Mouse (Mus musculus): Measurements from ENCODE around the gene Coasy. TPM values are rescaled to one million over a fixed set of nuclear protein-coding genes. Genes with fewer than 3 reads are reported as not detected.

Gene Coasy
- polyA plus RNA-seq, 1 experiment from 2014 or later = 18.9 TPM

DNA sequence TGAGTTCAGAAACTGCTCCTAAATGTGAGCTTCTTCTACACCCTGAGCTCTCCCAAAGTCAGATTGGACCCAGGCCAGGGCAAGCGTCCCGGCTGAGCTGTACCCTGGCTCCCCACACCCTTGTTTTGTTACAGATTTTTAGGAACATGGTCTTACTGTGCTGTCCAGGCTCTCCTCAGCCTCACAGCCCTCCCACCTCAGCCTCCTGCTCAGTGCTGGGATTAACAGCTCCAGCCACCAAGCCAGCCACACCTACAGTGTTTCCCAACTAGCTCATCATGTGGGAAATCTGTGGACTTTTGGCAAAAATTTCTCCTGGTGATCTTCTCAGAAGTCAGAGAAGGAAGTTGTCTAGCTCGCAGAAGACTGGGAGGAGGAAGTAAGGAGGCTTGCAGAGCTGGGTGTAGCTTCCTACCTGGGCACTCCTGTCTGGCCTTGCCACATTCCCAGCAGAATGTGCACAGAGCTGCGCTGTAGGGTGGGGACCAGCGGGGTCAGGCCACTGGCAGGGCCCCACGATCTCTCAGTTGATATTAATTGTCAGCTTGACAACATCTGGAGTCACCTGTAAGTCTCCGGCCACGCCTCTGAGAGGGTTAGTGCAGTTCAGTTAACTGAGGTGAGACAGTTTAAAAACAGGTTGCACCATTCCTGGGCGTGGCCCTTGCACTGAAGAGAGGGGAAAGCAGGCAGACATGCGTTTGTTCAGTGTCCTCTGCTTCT lies 29.5 kb upstream of the Coasy start:
- peaks cover 41% of the 10 kb centered on the region for H3K4me1 ChIP-seq (replicated peaks)
- H3K9me3 ChIP-seq (replicated peaks) = no peaks in the 10 kb centered on the region
- WGBS (ENCODE audit: insufficient replicate concordance) = 72% methylated on average over 10 of the region's 10 CpGs
- no peak overlapping the region for H3K4me2 ChIP-seq
- H3K9ac ChIP-seq = no peak overlapping the region
- H3K27ac ChIP-seq (replicated peaks) = peak overlapping the region; percentile 42; the same call in 1 of the 2 replicates
- no peak for ATAC-seq (ENCODE audit: insufficient read depth)
- no peak overlapping the region for H3K4me3 ChIP-seq (replicated peaks)
- no peaks in the 10 kb centered on the region for H3K27me3 ChIP-seq
- peaks cover 100% of the 10 kb centered on the region for H3K36me3 ChIP-seq (replicated peaks)

- Histone ChIP-seq H3K4me1 (replicated peaks) (peaks cover 48% of the 10 kb centered on the region), H3K9ac (no peak overlapping the region), H3K27ac (replicated peaks) (no peak overlapping the region), H3K4me3 (replicated peaks) (no peak overlapping the region), H3K36me3 (replicated peaks) (peaks cover 100% of the 10 kb centered on the region), H3K9me3 (replicated peaks) (no peaks in the 10 kb centered on the region), H3K27me3 (no peaks in the 10 kb centered on the region), H3K4me2 (no peak overlapping the region)
- ATAC-seq (ENCODE audit: insufficient read depth) = no peak
- WGBS (ENCODE audit: insufficient replicate concordance) = 97% methylated on average over 1 of the region's 1 CpGs
Measured at GRCm38 (mm10) chr11:101053974-101054373, 28.4 kb upstream of the Coasy start.

DNA sequence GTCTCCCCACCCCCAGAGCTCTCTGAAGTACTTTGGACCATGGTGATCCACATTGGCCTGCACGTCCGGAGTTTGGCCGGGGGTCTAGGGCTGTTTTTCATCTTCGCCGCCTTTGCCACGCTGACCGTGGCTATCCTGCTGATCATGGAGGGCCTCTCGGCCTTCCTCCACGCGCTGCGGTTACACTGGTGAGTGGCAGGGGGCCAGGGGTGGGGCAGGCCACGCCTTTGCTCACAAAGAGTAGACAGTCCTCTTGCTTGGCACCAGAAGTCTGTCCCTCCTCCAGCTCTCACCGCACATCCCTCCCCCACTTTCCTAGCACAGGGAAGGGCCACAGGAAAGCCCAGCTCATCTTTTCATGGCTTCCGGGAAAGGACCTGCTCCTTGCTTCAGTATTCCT lies 26.9 kb upstream of the Coasy start:
- H3K4me3 ChIP-seq (replicated peaks) = no peak overlapping the region
- no peak overlapping the region for H3K27ac ChIP-seq (replicated peaks)
- no peak overlapping the region for H3K9ac ChIP-seq
- H3K9me3 ChIP-seq (replicated peaks) = no peaks in the 10 kb centered on the region
- no peaks in the 10 kb centered on the region for H3K27me3 ChIP-seq
- H3K4me2 ChIP-seq = no peak overlapping the region
- peaks cover 55% of the 10 kb centered on the region for H3K4me1 ChIP-seq (replicated peaks)
- no peak for ATAC-seq (ENCODE audit: insufficient read depth)
- 73% methylated on average over 14 of the region's 14 CpGs for WGBS (ENCODE audit: insufficient replicate concordance)
- H3K36me3 ChIP-seq (replicated peaks) = peaks cover 100% of the 10 kb centered on the region

GRCm38 (mm10) chr11:101056885-101057284 lies 25.5 kb upstream of the Coasy start:
- H3K27me3 ChIP-seq = no peaks in the 10 kb centered on the region
- H3K9me3 ChIP-seq (replicated peaks) = no peaks in the 10 kb centered on the region
- peaks cover 64% of the 10 kb centered on the region for H3K4me1 ChIP-seq (replicated peaks)
- H3K9ac ChIP-seq = no peak overlapping the region; the same call in 1 of the 2 replicates
- H3K27ac ChIP-seq (replicated peaks) = peak overlapping the region; percentile 39
- ATAC-seq (ENCODE audit: insufficient read depth) = no peak
- H3K4me2 ChIP-seq = no peak overlapping the region
- H3K36me3 ChIP-seq (replicated peaks) = peaks cover 99% of the 10 kb centered on the region
- no peak overlapping the region for H3K4me3 ChIP-seq (replicated peaks)
- 73% methylated on average over 8 of the region's 8 CpGs for WGBS (ENCODE audit: insufficient replicate concordance)

DNA sequence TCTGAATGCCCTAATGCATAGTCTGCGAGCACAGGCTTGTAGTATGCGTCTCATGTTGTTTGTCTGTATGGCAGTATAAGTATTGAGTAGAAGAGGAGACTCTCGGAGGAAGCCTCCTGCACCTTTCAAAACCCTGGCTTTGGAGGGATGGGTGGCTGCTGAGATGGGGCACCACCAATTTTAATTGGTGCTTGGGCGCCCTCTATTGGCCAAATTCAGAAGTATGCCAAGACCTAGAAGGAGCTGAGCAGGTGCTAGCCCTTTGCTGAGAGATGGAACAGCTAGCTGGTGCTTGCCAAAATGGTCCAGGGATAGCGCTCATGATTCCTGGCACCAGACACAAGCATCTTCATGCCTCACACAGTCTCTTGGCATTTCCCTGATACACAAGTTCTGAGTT lies 24.5 kb upstream of the Coasy start:
- peaks cover 99% of the 10 kb centered on the region for H3K36me3 ChIP-seq (replicated peaks)
- WGBS (ENCODE audit: insufficient replicate concordance) = 24% methylated on average over 5 of the region's 5 CpGs

DNA sequence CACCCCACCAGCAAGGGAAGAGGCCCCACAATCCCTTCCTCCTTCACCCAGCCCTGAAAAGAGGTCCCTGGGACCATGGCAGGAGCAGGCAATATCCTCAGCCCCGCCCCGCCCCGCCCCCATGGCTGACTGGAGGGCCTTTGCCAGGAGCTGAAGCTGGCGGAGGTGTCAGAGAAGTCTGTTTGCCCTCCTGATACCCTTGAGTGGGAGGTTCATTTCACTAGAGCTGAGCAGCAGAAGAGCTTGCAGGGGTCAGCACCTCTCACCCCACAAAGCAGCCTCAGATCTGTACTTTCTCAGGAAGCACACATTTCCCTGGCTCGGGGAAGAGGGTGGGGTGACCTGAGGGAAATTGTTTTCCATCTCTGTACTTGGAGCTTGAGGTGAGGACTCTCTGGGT lies 23.6 kb upstream of the Coasy start:
- Histone ChIP-seq H3K27me3 (no peaks in the 10 kb centered on the region), H3K9me3 (replicated peaks) (no peaks in the 10 kb centered on the region), H3K4me3 (replicated peaks) (no peak overlapping the region), H3K4me1 (replicated peaks) (peaks cover 74% of the 10 kb centered on the region), H3K9ac (no peak overlapping the region), H3K27ac (replicated peaks) (no peak overlapping the region), H3K36me3 (replicated peaks) (peaks cover 95% of the 10 kb centered on the region), H3K4me2 (no peak overlapping the region)
- ATAC-seq (ENCODE audit: insufficient read depth) = no peak
- 54% methylated on average over 5 of the region's 5 CpGs for WGBS (ENCODE audit: insufficient replicate concordance)

More for the DNA sequence above, 24.5 kb upstream of the Coasy start:
- ATAC-seq (ENCODE audit: insufficient read depth) = 0 out of 2 replicates have a peak, but pooled peaks have one; percentile 19
- H3K4me1 ChIP-seq (replicated peaks) = peaks cover 73% of the 10 kb centered on the region
- H3K9ac ChIP-seq = no peak overlapping the region
- H3K9me3 ChIP-seq (replicated peaks) = no peaks in the 10 kb centered on the region
- no peak overlapping the region for H3K27ac ChIP-seq (replicated peaks)
- H3K4me2 ChIP-seq = no peak overlapping the region
- no peaks in the 10 kb centered on the region for H3K27me3 ChIP-seq
- no peak overlapping the region for H3K4me3 ChIP-seq (replicated peaks)

GRCm38 (mm10) chr11:101059473-101059872 lies 22.9 kb upstream of the Coasy start:
- H3K36me3 ChIP-seq (replicated peaks) = peaks cover 94% of the 10 kb centered on the region
- H3K4me2 ChIP-seq = no peak overlapping the region
- peaks cover 78% of the 10 kb centered on the region for H3K4me1 ChIP-seq (replicated peaks)
- no peak overlapping the region for H3K4me3 ChIP-seq (replicated peaks)
- ATAC-seq (ENCODE audit: insufficient read depth) = no peak
- H3K9me3 ChIP-seq (replicated peaks) = no peaks in the 10 kb centered on the region
- peak overlapping the region; percentile 38 for H3K27ac ChIP-seq (replicated peaks)
- no peaks in the 10 kb centered on the region for H3K27me3 ChIP-seq
- H3K9ac ChIP-seq = no peak overlapping the region
- 86% methylated on average over 10 of the region's 10 CpGs for whole genome bisulfite sequencing (ENCODE audit: insufficient replicate concordance)

DNA sequence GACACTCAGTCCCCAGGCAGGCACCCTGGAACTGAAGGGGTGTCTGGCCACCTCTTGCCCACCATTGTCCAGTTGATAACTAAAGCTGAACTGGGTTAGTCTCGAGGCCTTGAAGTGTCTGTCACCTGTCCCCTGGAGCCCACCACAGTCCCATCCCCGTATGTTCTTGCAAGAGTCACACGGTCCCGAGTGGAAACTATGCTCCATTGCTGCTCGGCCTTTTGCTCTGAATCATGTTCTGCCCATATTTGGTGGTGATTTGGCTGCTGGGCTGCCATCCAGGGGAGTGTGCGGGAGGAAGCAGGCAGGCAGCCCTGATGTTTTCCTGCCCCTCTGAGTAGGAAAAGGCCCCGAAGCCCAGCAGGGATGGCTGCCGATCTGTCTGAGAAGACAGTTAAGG lies 22.2 kb upstream of the Coasy start:
- Histone ChIP-seq H3K36me3 (replicated peaks) (peaks cover 90% of the 10 kb centered on the region), H3K4me1 (replicated peaks) (peaks cover 80% of the 10 kb centered on the region)
- ATAC-seq (ENCODE audit: insufficient read depth) = no peak

GRCm38 (mm10) chr11:101061049-101061448 lies 21.3 kb upstream of the Coasy start:
- ATAC-seq (ENCODE audit: insufficient read depth) = no peak
- peaks cover 80% of the 10 kb centered on the region for H3K36me3 ChIP-seq (replicated peaks)
- 86% methylated on average over 5 of the region's 5 CpGs for WGBS (ENCODE audit: insufficient replicate concordance)
- no peak overlapping the region for H3K4me2 ChIP-seq
- H3K27ac ChIP-seq (replicated peaks) = peak overlapping the region; percentile 100
- no peaks in the 10 kb centered on the region for H3K27me3 ChIP-seq
- H3K4me1 ChIP-seq (replicated peaks) = peaks cover 82% of the 10 kb centered on the region
- H3K4me3 ChIP-seq (replicated peaks) = no peak overlapping the region
- H3K9ac ChIP-seq = no peak overlapping the region
- no peaks in the 10 kb centered on the region for H3K9me3 ChIP-seq (replicated peaks)

More for the DNA sequence above, 22.2 kb upstream of the Coasy start:
- Histone ChIP-seq H3K27me3 (no peaks in the 10 kb centered on the region), H3K9me3 (replicated peaks) (no peaks in the 10 kb centered on the region), H3K4me3 (replicated peaks) (no peak overlapping the region), H3K9ac (no peak overlapping the region), H3K27ac (replicated peaks) (peak overlapping the region; percentile 38), H3K4me2 (no peak overlapping the region)
- 69% methylated on average over 8 of the region's 8 CpGs for WGBS (ENCODE audit: insufficient replicate concordance)

GRCm38 (mm10) chr11:101062165-101062884 lies 20.0 kb upstream of the Coasy start:
- peak overlapping the region; percentile 69 for H3K4me2 ChIP-seq
- peaks cover 68% of the 10 kb centered on the region for H3K36me3 ChIP-seq (replicated peaks)
- H3K9ac ChIP-seq = peak overlapping the region; percentile 10; the same call in 1 of the 2 replicates
- H3K4me3 ChIP-seq (replicated peaks) = no peak overlapping the region
- H3K27ac ChIP-seq (replicated peaks) = peak overlapping the region; percentile 100
- 68% methylated on average over 12 of the region's 12 CpGs for WGBS (ENCODE audit: insufficient replicate concordance)
- peaks cover 79% of the 10 kb centered on the region for H3K4me1 ChIP-seq (replicated peaks)
- no peak for ATAC-seq (ENCODE audit: insufficient read depth)
- no peaks in the 10 kb centered on the region for H3K9me3 ChIP-seq (replicated peaks)
- H3K27me3 ChIP-seq = no peaks in the 10 kb centered on the region

GRCm38 (mm10) chr11:101062971-101063675 lies 19.2 kb upstream of the Coasy start:
- H3K9me3 ChIP-seq (replicated peaks) = no peaks in the 10 kb centered on the region
- no peak; the same call in 1 of the 2 replicates for ATAC-seq (ENCODE audit: insufficient read depth)
- H3K27ac ChIP-seq (replicated peaks) = peak overlapping the region; percentile 100
- H3K36me3 ChIP-seq (replicated peaks) = peaks cover 60% of the 10 kb centered on the region
- WGBS (ENCODE audit: insufficient replicate concordance) = 54% methylated on average over 14 of the region's 14 CpGs
- H3K9ac ChIP-seq = peak overlapping the region; percentile 59
- H3K4me2 ChIP-seq = peak overlapping the region; percentile 69
- peaks cover 6% of the 10 kb centered on the region for H3K27me3 ChIP-seq
- H3K4me1 ChIP-seq (replicated peaks) = peaks cover 75% of the 10 kb centered on the region
- H3K4me3 ChIP-seq (replicated peaks) = peak overlapping the region; percentile 32
